Mouse (Mus musculus) embryonic stem cell, embryonic (primary cell): ENCODE measurements around the gene Ina.

Experiments
- CTCF ChIA-PET, 4 experiments: fragments of 300-600 bp in 2 of 4; fragments of 350-600 bp in 2 of 4; sonication (Branson Sonifier 250); formaldehyde crosslinking; loops; one replicate each; lab custom pipeline; 2022; ENCODE audit warnings: inconsistent platforms in 2 of 4; lab: Charles Lee
- POLR2A ChIA-PET, 4 experiments: fragments of 300-600 bp in 2 of 4; fragments of 350-600 bp in 2 of 4; sonication (Branson Sonifier 250); formaldehyde crosslinking; loops; one replicate each; lab custom pipeline; 2022; ENCODE audit warnings: antibody characterized with exemption in 4 of 4, inconsistent platforms in 1 of 4; lab: Charles Lee

Ina gene

DNA sequence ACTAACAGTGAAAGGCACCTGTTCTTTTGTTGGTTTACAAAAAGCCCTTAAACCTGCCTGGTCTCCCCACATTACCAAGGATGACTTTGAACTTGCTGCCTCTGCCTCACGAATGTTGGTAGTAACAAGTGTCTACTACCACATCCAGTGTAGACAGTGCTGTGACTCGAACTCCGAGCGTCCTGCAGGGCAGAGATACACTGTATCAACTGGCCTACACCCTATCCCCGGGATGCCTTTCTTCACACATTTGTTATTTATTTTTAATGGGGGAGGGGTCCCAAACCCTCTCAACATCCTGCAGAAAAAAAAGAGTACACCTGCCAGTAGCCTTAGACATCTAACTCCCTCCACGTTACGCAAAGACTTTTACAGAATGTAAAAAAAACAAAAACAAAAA is 35.3 kb downstream of the Ina start:
- POLR2A ChIA-PET, result interaction anchor here in 3 of 4 experiments (0.6 to 5.1 kb wide), 20 partner anchors 14 to 451 kb away, joined by 3 to 115 read pairs (median 6); partner anchors contain the start of genes Ina (in 3 of the 3), Nt5c2 (in 3 of the 3), Taf5 (in 3 of the 3) and Pdcd11 (in 1 of the 3)
- CTCF ChIA-PET, result interaction anchor here in 1 of 4 experiments (0.7 kb wide), 1 partner anchor 16 kb away, joined by 5 read pairs; no protein-coding TSS in a partner anchor

DNA sequence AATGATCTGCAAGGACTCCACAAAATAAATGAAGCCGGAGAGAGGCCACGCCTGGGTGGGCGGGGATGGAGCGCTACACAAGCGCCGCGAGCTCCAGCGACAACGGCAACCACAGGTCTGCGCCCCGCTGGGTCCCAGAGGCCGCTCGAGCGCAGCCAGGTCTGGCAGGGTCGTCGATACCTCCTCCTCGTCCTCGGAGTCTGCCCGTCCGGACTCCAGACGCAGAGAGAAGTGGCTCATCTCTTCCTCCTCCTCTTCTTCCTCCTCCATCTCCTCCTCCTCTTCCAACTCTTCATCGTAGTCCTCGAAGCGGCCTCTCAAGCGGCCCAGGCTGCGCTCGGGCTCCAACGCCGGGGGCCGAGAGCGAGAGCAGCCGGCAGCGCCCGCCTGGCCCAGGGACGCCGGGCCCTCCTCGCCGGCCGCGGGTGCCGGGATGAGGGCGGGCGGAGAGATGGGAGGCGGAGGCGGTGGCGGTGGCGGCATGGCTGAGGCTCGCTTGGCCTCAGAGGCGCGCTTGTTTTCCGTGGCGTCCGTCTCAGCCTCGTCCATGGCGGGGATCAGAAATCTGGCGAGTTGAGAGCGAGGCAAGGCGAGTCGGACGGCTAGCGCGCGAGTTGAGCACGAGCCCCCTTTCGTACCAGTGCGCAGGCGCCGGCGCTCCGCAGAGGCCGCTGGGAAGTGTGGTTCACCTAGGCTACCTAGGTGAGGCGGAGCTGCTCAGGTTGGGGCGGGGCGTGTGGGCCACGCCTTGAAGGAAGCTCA is 36.0 kb downstream of the Ina start, which contains the start of gene Pcgf6:
Gene Pcgf6, minus strand, starts transcription at position 636 of the 762 bp plus-strand sequence.
- CTCF ChIA-PET, result interaction anchor here in 3 of 4 experiments (0.6 to 1.3 kb wide), 6 partner anchors 16 to 699 kb away, joined by 3 to 11 read pairs (median 4); partner anchors contain the start of genes Pdcd11 (in 1 of the 3), Taf5 (in 1 of the 3) and Usmg5 (in 1 of the 3)
- POLR2A ChIA-PET, result interaction anchor here (0.5 to 5.1 kb wide), 60 partner anchors 10 to 705 kb away, joined by 3 to 115 read pairs (median 4); partner anchors contain the start of genes Taf5 (in 4 of the 4), Ina (in 3 of the 4), Nt5c2 (in 3 of the 4) and Pdcd11 (in 2 of the 4)

DNA sequence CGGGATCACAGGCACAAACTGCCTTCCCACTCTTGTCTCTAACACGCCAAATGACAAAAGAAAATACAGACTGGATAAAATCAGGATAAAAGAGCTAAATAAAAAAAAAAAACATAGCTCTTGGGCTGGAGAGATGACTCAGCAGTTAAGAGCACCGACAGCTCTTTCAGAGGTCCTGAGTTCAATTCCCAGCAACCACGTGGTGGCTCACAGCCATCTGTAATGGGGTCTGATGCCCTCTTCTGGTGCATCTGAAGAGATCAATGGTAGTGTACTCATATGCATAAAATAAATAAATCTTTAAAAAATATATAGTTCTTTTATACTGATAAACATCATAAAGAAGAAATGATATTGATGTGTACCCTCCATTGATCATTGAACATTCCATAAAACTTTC is 38.4 kb downstream of the Ina start:
- POLR2A ChIA-PET, result interaction anchor here in 3 of 4 experiments (0.8 to 5.1 kb wide), 11 partner anchors 9 to 82 kb away, joined by 3 to 115 read pairs (median 5); partner anchors contain the start of genes Taf5 (in 3 of the 3), Ina (in 2 of the 3), Nt5c2 (in 2 of the 3) and Pdcd11 (in 1 of the 3)
- CTCF ChIA-PET, result interaction anchor here in 2 of 4 experiments (0.5 to 1.3 kb wide), 3 partner anchors 30 to 61 kb away, joined by 3 to 9 read pairs (median 3); no protein-coding TSS in a partner anchor

DNA sequence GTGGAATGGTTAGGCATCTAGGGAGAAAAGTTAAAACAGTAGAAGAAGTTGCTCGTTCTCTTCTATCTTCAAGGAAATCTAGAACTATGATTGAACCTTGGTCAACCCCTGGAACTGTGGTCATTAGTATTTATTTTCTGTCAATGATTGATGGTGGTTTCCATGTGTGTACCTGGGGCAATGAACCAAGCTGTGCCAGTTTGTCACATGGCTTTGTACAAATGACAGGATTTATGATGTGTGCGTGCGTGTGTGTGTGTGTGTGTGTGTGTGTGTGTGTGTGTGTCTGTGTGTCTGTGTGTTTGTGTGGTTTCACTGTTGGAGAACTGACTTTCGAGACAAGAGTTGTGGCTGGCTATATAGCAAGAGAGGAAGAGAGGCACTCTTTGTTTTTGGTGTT is 39.0 kb downstream of the Ina start:
- ChIA-PET CTCF (interaction anchor here in 2 of 4 experiments (0.5 to 1.3 kb wide), 3 partner anchors 31 to 61 kb away, joined by 3 to 9 read pairs (median 3); no protein-coding TSS in a partner anchor), POLR2A (interaction anchor here in 3 of 4 experiments (0.8 to 5.1 kb wide), 7 partner anchors 14 to 81 kb away, joined by 3 to 115 read pairs (median 5); partner anchors contain the start of genes Taf5 (in 3 of the 3), Ina (in 1 of the 3), Nt5c2 (in 1 of the 3) and Pdcd11 (in 1 of the 3))

DNA sequence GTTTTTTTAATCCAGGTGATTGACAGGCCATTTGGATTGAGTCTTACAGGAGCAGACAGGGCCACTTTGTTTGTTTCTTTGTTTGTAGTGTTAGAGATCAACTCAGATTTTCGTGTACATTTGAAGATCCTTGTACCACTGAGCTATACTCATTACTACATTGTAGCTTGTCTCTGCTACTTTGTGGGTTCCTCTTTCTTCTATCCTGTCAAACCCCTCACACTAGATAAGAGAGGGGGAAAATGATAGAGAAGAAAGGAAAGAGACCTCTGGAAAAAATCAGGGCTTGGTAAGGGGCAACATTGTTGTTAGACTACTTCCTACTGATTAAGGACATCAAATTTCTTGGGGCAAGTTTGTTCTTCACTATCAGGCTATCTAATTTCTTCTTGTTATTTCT is 43.2 kb downstream of the Ina start:
- ChIA-PET POLR2A (interaction anchor here in 2 of 4 experiments (1.2 to 2.1 kb wide), 3 partner anchors 10 to 43 kb away, joined by 3 to 10 read pairs (median 9); partner anchors contain the start of genes Taf5 (in 2 of the 2) and Ina (in 1 of the 2)), CTCF (no interaction called here)

DNA sequence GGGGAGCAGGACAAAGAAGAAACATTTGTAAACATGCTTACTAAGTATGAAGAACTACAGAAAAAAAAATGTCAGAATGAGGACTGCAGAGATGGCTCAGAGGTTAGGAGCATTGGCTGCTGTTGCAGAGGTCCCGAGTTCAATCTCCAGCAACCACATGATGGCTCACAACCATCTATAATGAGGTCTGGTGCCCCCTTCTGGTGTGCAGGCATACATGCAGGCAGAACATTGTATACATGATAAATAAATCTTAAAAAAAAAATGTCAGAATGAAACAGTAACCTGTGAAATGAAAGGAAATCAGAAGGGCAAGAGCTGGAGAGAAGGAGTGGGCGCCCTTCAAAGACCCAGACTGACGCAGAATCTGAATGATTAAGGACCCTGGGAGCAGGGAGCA is 51.4 kb downstream of the Ina start:
- ChIA-PET CTCF (interaction anchor here in 2 of 4 experiments (0.6 to 1.1 kb wide), 2 partner anchors 15 to 16 kb away, joined by 4 to 5 read pairs; partner anchors contain the start of gene Pcgf6 (in 1 of the 2)), POLR2A (interaction anchor here in 3 of 4 experiments (0.6 to 3.6 kb wide), 14 partner anchors 11 to 346 kb away, joined by 3 to 83 read pairs (median 12); partner anchors contain the start of genes Pdcd11 (in 2 of the 3), Usmg5 (in 2 of the 3), Ina (in 1 of the 3) and Nt5c2 (in 1 of the 3))

DNA sequence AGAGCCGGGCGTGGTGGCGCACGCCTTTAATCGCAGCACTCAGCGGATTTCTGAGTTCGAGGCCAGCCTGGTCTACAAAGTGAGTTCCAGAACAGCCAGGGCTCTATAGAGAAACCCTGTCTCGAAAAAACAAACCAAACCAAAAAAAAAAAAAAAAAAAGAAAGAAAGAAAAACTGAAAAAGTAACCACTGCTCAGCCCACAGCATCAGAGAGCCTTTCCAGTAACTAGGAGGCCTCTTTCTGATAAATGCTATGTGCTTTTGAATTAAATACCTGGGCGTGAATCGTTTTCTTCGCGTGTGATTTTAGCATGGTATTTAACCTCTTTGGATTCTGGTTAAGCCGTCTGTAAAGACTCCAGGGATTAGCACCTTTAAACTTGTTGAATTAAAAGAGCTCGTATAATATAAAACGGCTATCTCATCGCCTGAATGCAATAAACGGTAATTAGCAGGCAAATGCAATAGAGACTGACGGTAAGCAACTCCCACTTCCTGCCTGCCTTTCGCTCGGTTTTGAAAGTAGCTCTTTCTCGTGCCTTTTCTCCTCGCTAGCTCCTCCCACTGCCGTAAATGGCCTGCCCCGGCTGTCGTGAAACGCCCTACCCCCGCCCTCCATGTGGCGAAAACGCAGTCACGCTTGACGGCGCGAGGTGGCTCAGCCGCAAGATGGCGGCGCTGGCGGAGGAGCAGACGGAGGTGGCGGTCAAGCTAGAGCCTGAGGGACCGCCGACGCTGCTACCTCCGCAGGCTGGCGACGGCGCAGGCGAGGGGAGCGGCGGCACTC is 52.8 kb downstream of the Ina start, which contains the start of gene Taf5:
Gene Taf5, plus strand, starts transcription at position 651 of the 787 bp plus-strand sequence.
- CTCF ChIA-PET, result interaction anchor here in 3 of 4 experiments (0.6 to 2.0 kb wide), 12 partner anchors 16 to 1037 kb away, joined by 3 to 11 read pairs (median 4); partner anchors contain the start of genes Pcgf6 (in 2 of the 3), Pdcd11 (in 2 of the 3), Usmg5 (in 2 of the 3) and Ina (in 1 of the 3)
- POLR2A ChIA-PET, result interaction anchor here (0.5 to 3.6 kb wide), 132 partner anchors 9 to 1993 kb away, joined by 3 to 115 read pairs (median 4); partner anchors contain the start of genes Nt5c2 (in 4 of the 4), Pcgf6 (in 4 of the 4), Ina (in 3 of the 4) and Pdcd11 (in 3 of the 4)

DNA sequence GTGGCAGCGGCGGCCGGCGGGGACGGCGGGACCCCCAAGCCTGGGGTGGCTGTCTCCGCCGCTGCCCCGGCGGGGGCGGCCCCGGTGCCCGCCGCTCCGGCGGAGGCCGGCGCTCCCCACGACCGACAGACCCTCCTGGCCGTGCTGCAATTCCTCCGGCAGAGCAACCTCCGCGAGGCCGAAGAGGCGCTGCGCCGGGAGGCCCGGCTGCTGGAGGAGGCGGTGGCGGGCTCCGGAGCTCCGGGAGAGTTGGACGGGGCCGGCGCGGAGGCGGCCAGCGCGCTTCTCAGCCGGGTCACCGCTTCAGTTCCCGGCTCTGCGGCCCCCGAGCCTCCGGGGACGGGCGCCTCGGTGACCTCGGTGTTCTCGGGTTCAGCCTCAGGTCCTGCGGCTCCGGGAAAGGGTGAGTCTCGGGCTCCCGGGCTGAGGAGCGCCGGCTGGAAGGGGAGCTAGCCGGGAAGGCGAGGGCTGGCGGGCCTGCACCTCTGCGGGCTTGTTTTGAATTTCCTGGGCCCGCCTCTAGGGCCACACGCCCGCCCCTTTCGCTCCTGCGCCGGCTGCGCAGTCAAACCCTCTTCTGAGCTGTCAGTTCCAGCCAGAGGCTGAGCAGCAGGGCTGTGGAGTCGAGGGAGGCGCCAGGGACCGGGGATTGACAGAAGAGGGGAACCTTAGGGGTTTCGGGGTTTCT is 53.6 kb downstream of the Ina start:
- POLR2A ChIA-PET, result interaction anchor here (0.6 to 3.6 kb wide), 122 partner anchors 8 to 739 kb away, joined by 3 to 115 read pairs (median 4); partner anchors contain the start of genes Nt5c2 (in 4 of the 4), Pcgf6 (in 4 of the 4), Ina (in 3 of the 4) and Pdcd11 (in 3 of the 4)
- CTCF ChIA-PET, result interaction anchor here in 3 of 4 experiments (0.6 to 2.0 kb wide), 12 partner anchors 17 to 1037 kb away, joined by 3 to 11 read pairs (median 6); partner anchors contain the start of genes Pdcd11 (in 2 of the 3), Usmg5 (in 2 of the 3), Ina (in 1 of the 3) and Nt5c2 (in 1 of the 3)
